Mouse (Mus musculus): ENCODE measurements around the gene Acaca. TPM values are rescaled to one million over a fixed set of nuclear protein-coding genes. Genes with fewer than 3 reads are reported as not detected.
"Not testable (repeated sequence)": the region's sequence is repeated elsewhere in the genome, so short reads cannot be mapped to it uniquely, and the experiment has no call there.

Acaca gene
- polyA plus RNA-seq, 1 experiment from 2014 or later = 18.9 TPM

- WGBS = 83% methylated on average over 7 of the region's 7 CpGs
- DNase-seq (ENCODE audit: low spot score) = no peak
- H3K4me1 ChIP-seq = no peaks in the 10 kb centered on the region
- H3K9me3 ChIP-seq (replicated peaks) = no peaks in the 10 kb centered on the region
- no peak overlapping the region for H3K4me3 ChIP-seq
- peaks cover 49% of the 10 kb centered on the region for H3K36me3 ChIP-seq
- H3K27me3 ChIP-seq (ENCODE audit: low read depth, poor library complexity, severe bottlenecking) = no peaks in the 10 kb centered on the region
- no peak overlapping the region; the same call in 1 of the 2 replicates for H3K27ac ChIP-seq (replicated peaks)
These were observed 194.7 kb downstream of the Acaca start for GRCm38 (mm10) chr11:84324032-84324752.

GRCm38 (mm10) chr11:84327086-84327485 lies 197.6 kb downstream of the Acaca start:
- H3K4me1 ChIP-seq = no peaks in the 10 kb centered on the region
- WGBS = 87% methylated on average over 4 of the region's 4 CpGs
- DNase-seq (ENCODE audit: low spot score) = no peak

GRCm38 (mm10) chr11:84332384-84332783 lies 202.9 kb downstream of the Acaca start:
- Histone ChIP-seq H3K36me3 (peaks cover 8% of the 10 kb centered on the region; the same call in 1 of the 2 replicates), H3K4me1 (no peaks in the 10 kb centered on the region), H3K4me3 (no peak overlapping the region), H3K27me3 (ENCODE audit: low read depth, poor library complexity, severe bottlenecking) (no peaks in the 10 kb centered on the region), H3K27ac (replicated peaks) (no peak overlapping the region), H3K9me3 (replicated peaks) (no peaks in the 10 kb centered on the region)
- DNase-seq (ENCODE audit: low spot score) = no peak

More at GRCm38 (mm10) chr11:84327086-84327485, 197.6 kb downstream of the Acaca start:
- H3K36me3 ChIP-seq = peaks cover 38% of the 10 kb centered on the region
- H3K27me3 ChIP-seq (ENCODE audit: low read depth, poor library complexity, severe bottlenecking) = no peaks in the 10 kb centered on the region
- H3K9me3 ChIP-seq (replicated peaks) = no peaks in the 10 kb centered on the region
- H3K4me3 ChIP-seq = no peak overlapping the region
- H3K27ac ChIP-seq (replicated peaks) = no peak overlapping the region

DNA sequence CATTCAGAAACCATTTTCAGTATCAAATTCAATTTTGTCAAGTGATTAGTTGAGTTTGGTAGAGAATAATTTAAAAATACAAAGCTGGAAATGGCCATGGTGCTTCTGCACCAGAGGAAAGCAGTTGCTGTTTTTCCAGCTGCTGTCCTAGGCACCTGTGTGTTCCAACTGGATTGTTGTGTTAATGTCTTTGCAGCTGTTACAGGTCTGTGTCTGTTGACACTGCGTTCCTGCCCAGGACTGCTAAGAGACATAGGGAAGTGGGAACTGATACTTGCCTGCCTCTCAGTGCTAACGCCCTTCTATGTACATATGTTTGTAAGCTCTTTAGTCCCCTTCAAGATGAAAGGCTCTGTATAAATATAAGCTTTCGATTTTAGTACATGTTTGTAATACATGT lies 203.4 kb downstream of the Acaca start:
- Histone ChIP-seq H3K27me3 (ENCODE audit: low read depth, poor library complexity, severe bottlenecking) (no peaks in the 10 kb centered on the region), H3K36me3 (peaks cover 9% of the 10 kb centered on the region; the same call in 1 of the 2 replicates), H3K4me1 (no peaks in the 10 kb centered on the region), H3K4me3 (no peak overlapping the region), H3K9me3 (replicated peaks) (no peaks in the 10 kb centered on the region), H3K27ac (replicated peaks) (no peak overlapping the region)
- DNase-seq (ENCODE audit: low spot score) = no peak
- WGBS = 87% methylated on average over 3 of the region's 3 CpGs

GRCm38 (mm10) chr11:84338273-84338672 lies 208.8 kb downstream of the Acaca start:
- H3K27me3 ChIP-seq (ENCODE audit: low read depth, poor library complexity, severe bottlenecking); H3K27ac ChIP-seq (replicated peaks); H3K9me3 ChIP-seq (replicated peaks); H3K4me3 ChIP-seq; H3K4me1 ChIP-seq; DNase-seq (ENCODE audit: low spot score): not testable (repeated sequence)
- peaks cover 24% of the 10 kb centered on the region for H3K36me3 ChIP-seq
- 97% methylated on average over 8 of the region's 8 CpGs for WGBS

DNA sequence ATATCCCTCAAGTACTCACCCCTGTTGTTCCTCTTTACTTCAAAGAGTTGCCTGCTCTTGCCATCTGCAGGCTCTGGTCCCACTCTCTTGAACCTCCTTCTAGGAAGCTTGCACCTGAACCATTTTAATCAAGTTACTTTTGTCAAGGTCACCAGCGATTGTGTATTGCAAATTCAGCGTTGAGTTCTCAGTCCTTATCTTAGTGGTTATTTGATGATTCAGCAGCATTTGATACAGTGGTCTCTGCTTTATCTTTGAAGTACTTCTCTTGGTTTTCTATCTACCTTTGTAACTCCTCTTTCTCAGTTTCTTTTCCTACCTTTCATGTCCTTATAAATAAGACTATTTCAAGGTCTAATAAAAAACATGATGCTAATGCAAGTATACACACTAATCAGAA lies 211.2 kb downstream of the Acaca start:
- Histone ChIP-seq H3K36me3 (peaks cover 22% of the 10 kb centered on the region), H3K4me3 (no peak overlapping the region), H3K4me1 (no peaks in the 10 kb centered on the region), H3K9me3 (replicated peaks) (no peaks in the 10 kb centered on the region), H3K27me3 (ENCODE audit: low read depth, poor library complexity, severe bottlenecking) (no peaks in the 10 kb centered on the region), H3K27ac (replicated peaks) (no peak overlapping the region)
- WGBS = 92% methylated on average over 2 of the region's 2 CpGs
- no peak for DNase-seq (ENCODE audit: low spot score)

- H3K4me1 ChIP-seq = peaks cover 12% of the 10 kb centered on the region
- DNase-seq (ENCODE audit: low spot score) = no peak
- no peak overlapping the region for H3K4me3 ChIP-seq
- no peak overlapping the region for H3K27ac ChIP-seq (replicated peaks)
- 85% methylated on average over 6 of the region's 6 CpGs for WGBS
- H3K36me3 ChIP-seq = peaks cover 10% of the 10 kb centered on the region
- H3K27me3 ChIP-seq (ENCODE audit: low read depth, poor library complexity, severe bottlenecking) = no peaks in the 10 kb centered on the region
- H3K9me3 ChIP-seq (replicated peaks) = no peaks in the 10 kb centered on the region
These were observed 215.2 kb downstream of the Acaca start for GRCm38 (mm10) chr11:84344522-84345236.

- Histone ChIP-seq H3K27ac (replicated peaks) (no peak overlapping the region), H3K4me3 (no peak overlapping the region), H3K36me3 (peaks cover 3% of the 10 kb centered on the region; the same call in 1 of the 2 replicates), H3K27me3 (ENCODE audit: low read depth, poor library complexity, severe bottlenecking) (no peaks in the 10 kb centered on the region), H3K4me1 (peaks cover 28% of the 10 kb centered on the region), H3K9me3 (replicated peaks) (no peaks in the 10 kb centered on the region)
- 90% methylated on average over 2 of the region's 2 CpGs for WGBS
- no peak for DNase-seq (ENCODE audit: low spot score)
These were observed 218.3 kb downstream of the Acaca start for GRCm38 (mm10) chr11:84347766-84348165.

DNA sequence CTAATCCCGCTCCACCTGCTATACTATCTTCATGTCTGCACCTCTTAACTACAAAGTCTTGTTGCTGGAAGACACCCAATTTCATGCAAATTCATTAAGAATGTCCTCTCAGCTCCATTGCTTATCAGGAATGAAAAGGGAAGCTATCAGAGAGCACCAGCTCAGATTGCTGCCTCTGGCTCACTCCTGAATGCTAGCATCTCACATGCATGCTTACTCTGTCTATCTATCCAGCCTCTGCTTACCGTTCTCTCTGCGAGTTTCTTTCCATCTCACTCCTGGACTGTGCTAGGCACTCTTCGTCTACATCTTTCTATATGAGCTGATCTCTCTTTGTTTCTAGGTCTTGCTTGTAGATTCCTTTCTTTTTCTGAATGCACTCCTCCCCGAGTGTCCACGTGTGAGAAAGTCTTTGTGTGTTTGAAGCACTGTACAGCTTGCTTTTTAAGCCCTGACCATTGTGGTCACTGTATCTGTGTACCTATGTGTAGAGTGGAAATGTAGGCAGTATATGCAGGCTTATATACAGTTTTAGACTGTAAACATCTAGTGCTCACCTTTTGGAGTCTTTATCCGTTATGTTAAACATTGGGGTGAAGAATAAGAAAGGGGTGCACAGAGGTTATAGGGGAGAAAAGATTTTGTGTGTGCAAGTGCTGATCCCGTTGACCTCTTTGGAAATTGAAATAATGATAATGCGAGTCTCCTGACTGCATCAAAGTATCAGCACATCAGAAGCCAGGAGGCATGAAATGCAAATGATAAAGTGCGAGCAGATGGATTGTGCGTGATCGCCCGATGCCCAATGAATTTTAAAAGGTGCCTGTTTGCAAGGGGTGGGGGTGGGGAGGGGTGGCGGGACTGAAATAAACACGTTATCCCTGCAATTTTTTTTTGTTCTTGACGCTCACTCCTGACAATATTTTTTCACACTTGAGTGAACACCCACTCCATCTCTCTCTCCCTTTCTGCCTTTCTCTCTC lies 219.7 kb downstream of the Acaca start:
- Histone ChIP-seq H3K4me1 (peaks cover 33% of the 10 kb centered on the region), H3K27ac (replicated peaks) (peak overlapping the region; percentile 4), H3K9me3 (replicated peaks) (no peaks in the 10 kb centered on the region), H3K36me3 (peaks cover 6% of the 10 kb centered on the region; the same call in 1 of the 2 replicates), H3K4me3 (no peak overlapping the region), H3K27me3 (ENCODE audit: low read depth, poor library complexity, severe bottlenecking) (no peaks in the 10 kb centered on the region)
- DNase-seq (ENCODE audit: low spot score) = no peak
- WGBS = 78% methylated on average over 16 of the region's 16 CpGs

- no peaks in the 10 kb centered on the region for H3K27me3 ChIP-seq (ENCODE audit: low read depth, poor library complexity, severe bottlenecking)
These were observed 221.7 kb downstream of the Acaca start for GRCm38 (mm10) chr11:84351150-84351549.

DNA sequence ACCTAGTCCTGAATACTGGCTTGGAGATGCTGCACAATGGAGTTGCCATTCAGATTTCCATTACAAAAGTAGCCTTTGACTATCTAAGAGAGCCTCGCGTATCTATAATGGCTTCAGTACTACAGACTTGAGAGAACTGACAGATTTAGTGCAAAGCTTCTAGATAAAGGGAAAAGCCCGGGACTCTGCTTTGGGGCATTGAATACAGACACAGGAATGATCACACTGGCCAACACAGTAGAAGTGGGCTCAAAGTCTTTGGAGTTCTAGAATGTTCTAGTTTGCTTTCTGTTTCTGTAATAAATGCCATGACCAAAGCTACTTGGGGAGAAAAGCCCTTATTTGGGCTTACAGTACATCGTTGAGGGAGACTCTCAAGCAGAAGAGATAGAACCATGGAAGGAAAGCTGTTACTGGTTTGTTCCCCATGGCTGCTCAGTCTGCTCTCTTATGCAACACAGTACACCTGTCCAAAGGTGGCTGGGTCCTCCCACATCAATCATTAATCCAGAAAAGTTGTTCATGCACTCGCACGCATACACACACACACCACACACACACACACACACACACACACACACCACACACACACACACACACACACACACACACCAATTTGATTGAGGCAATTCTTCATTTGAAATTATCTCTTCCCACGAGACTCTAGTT lies 223.7 kb downstream of the Acaca start:
- 78% methylated on average over 7 of the region's 7 CpGs for WGBS
- Histone ChIP-seq H3K27ac (replicated peaks) (0 out of 2 replicates have a peak overlapping the region, but pooled peaks have one; percentile 6), H3K27me3 (ENCODE audit: low read depth, poor library complexity, severe bottlenecking) (no peaks in the 10 kb centered on the region), H3K4me1 (peaks cover 36% of the 10 kb centered on the region), H3K4me3 (no peak overlapping the region), H3K36me3 (0 out of 2 replicates have a peak, but pooled peaks cover 4% of the 10 kb centered on the region), H3K9me3 (replicated peaks) (no peaks in the 10 kb centered on the region)
- no peak for DNase-seq (ENCODE audit: low spot score)

More at GRCm38 (mm10) chr11:84351150-84351549, 221.7 kb downstream of the Acaca start:
- peaks cover 33% of the 10 kb centered on the region for H3K4me1 ChIP-seq
- H3K36me3 ChIP-seq = peaks cover 4% of the 10 kb centered on the region; the same call in 1 of the 2 replicates
- no peaks in the 10 kb centered on the region for H3K9me3 ChIP-seq (replicated peaks)
- H3K4me3 ChIP-seq = no peak overlapping the region
- no peak for DNase-seq (ENCODE audit: low spot score)
- WGBS = 80% methylated on average over 1 of the region's 1 CpGs
- no peak overlapping the region; the same call in 1 of the 2 replicates for H3K27ac ChIP-seq (replicated peaks)

GRCm38 (mm10) chr11:84357304-84357703 lies 227.8 kb downstream of the Acaca start:
- Histone ChIP-seq H3K27me3 (ENCODE audit: low read depth, poor library complexity, severe bottlenecking) (no peaks in the 10 kb centered on the region), H3K4me1 (peaks cover 22% of the 10 kb centered on the region), H3K4me3 (no peak overlapping the region), H3K36me3 (0 out of 2 replicates have a peak, but pooled peaks cover 4% of the 10 kb centered on the region), H3K27ac (replicated peaks) (no peak overlapping the region), H3K9me3 (replicated peaks) (no peaks in the 10 kb centered on the region)
- DNase-seq (ENCODE audit: low spot score) = no peak
- WGBS = 90% methylated on average over 3 of the region's 3 CpGs
